Mouse (Mus musculus) lung, embryonic 15.5 days (tissue): ENCODE results near the gene Dnajb12. TPM values are rescaled to one million over a fixed set of nuclear protein-coding genes. Genes with fewer than 3 reads are reported as not detected.
A peak's percentile ranks its signal among the peaks of the same experiment; 100 is the strongest.
"Not testable (repeated sequence)": the region's sequence is repeated elsewhere in the genome, so short reads cannot be mapped to it uniquely, and the experiment has no call there.

ENCODE experiments used
- ATAC-seq: fragments of 200-750 bp; cut with Nextera tagmentation; 2 replicates; pipeline ENCODE4 v1.8.0; 2017; ENCODE audit warnings: moderate number of reproducible peaks, borderline replicate concordance; ENCODE audit not compliant: low FRiP score, low TSS enrichment; ENCODE audit errors: extremely low read depth
- H3K27ac ChIP-seq: fragments of 300-500 bp; sonication (generic); 2 replicates; pipeline ENCODE4 v1.5.1; 2015; ENCODE audit warnings: moderate library complexity, mild to moderate bottlenecking, inconsistent platforms
- H3K27me3 ChIP-seq: fragments of 300-500 bp; sonication (generic); 2 replicates; pipeline ENCODE4 v1.6.1; 2015; ENCODE audit warnings: inconsistent platforms
- H3K36me3 ChIP-seq: fragments of 300-500 bp; sonication (generic); 2 replicates; pipeline ENCODE4 v1.6.1; 2015; ENCODE audit warnings: inconsistent platforms
- H3K4me1 ChIP-seq: fragments of 300-500 bp; sonication (generic); 2 replicates; pipeline ENCODE4 v1.6.1; 2015; ENCODE audit warnings: inconsistent platforms
- H3K4me2 ChIP-seq: fragments of 300-500 bp; sonication (generic); 2 replicates; pipeline ENCODE4 v1.6.1; 2015; ENCODE audit warnings: inconsistent platforms, mild to moderate bottlenecking, moderate library complexity
- H3K4me3 ChIP-seq: fragments of 300-500 bp; sonication (generic); 2 replicates; pipeline ENCODE4 v1.5.1; 2015; ENCODE audit warnings: mild to moderate bottlenecking, inconsistent platforms
- H3K9ac ChIP-seq: fragments of 300-500 bp; sonication (generic); 2 replicates; pipeline ENCODE4 v1.6.1; 2015; ENCODE audit warnings: inconsistent platforms
- H3K9me3 ChIP-seq: fragments of 300-500 bp; sonication (generic); 2 replicates; pipeline ENCODE4 v1.6.1; 2016; ENCODE audit warnings: inconsistent platforms
- WGBS: fragments of 180-500 bp; shearing (Covaris S2); methylation state at CpG from one replicate; pipeline ENCODE4 v1.1.7; 2015; 5-methylcytosine and 5-hydroxymethylcytosine counted together
- polyA plus RNA-seq: library from polyadenylated mRNA; unstranded; fragments of >200 nt; fragmentation: Nextera tagmentation; extraction: Ambion mirVana; gene quantifications from 2 replicates; pipeline ENCODE4 v1.2.1, GENCODE M21; 2015

Dnajb12 gene
- polyA plus RNA-seq, 1 experiment from 2014 or later: 24.1 TPM

DNA sequence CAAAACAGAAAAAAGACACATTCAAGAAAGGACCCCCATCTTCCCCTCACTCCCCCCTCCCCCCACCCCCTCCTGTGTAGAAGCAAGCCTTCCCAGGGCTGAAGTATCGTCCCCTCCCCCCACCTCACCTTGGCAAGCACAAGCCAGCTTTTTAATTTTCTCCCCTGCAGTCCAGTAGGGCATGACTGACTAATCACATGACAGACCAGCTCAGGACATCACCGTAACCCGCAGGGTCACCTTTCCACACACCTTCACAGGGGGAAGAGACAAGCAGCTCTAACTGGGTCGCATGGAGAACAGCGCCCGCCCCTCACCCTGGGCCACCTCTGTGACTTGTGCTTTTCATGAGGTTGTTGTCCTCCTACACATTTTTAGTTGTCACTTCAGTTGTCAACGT lies 30.0 kb upstream of the Dnajb12 start:
- Histone ChIP-seq H3K9ac (no peak overlapping the region), H3K9me3 (no peaks in the 10 kb centered on the region), H3K27ac (no peak overlapping the region), H3K4me3 (no peak overlapping the region), H3K4me1 (no peaks in the 10 kb centered on the region), H3K4me2 (no peak overlapping the region), H3K36me3 (no peaks in the 10 kb centered on the region), H3K27me3 (no peaks in the 10 kb centered on the region)
- ATAC-seq: no peak; the same call in 1 of the 2 replicates
- 71% methylated on average over 7 of the region's 7 CpGs for WGBS

DNA sequence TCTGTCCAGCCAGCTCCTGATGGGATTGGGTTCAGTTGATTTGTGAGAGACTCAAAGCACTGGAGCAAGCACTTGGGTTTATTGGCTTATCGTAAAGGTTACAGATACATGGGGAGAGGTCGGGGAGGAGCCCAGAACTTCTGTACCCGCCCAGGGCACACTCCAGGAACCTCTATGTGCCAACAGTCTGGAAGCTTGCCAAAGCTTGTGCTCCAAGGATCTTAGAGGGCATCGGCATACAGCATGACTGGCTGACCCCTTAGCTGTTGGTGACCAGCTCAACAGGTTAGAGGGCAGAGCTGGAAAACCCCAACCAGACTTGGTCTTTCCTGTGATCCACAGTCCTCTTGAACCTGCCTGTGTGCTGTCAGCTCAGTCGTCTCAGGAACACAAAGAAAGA lies 22.2 kb upstream of the Dnajb12 start:
- no peak overlapping the region for H3K4me2 ChIP-seq
- no peak overlapping the region for H3K9ac ChIP-seq
- no peaks in the 10 kb centered on the region for H3K4me1 ChIP-seq
- WGBS: 78% methylated on average over 5 of the region's 5 CpGs
- no peak for ATAC-seq
- no peak overlapping the region for H3K27ac ChIP-seq
- H3K4me3 ChIP-seq: no peak overlapping the region
- H3K27me3 ChIP-seq: no peaks in the 10 kb centered on the region
- H3K36me3 ChIP-seq: no peaks in the 10 kb centered on the region
- H3K9me3 ChIP-seq: no peaks in the 10 kb centered on the region

- H3K27ac ChIP-seq: no peak overlapping the region
- H3K4me1 ChIP-seq: 0 out of 2 replicates have a peak, but pooled peaks cover 7% of the 10 kb centered on the region
- H3K4me2 ChIP-seq: no peak overlapping the region
- no peaks in the 10 kb centered on the region for H3K36me3 ChIP-seq
- no peak for ATAC-seq
- no peak overlapping the region for H3K4me3 ChIP-seq
- no peaks in the 10 kb centered on the region for H3K27me3 ChIP-seq
- 55% methylated on average over 9 of the region's 9 CpGs for WGBS
- no peak overlapping the region for H3K9ac ChIP-seq
- H3K9me3 ChIP-seq: no peaks in the 10 kb centered on the region
Observed at GRCm38 (mm10) chr10:59860684-59861083, 18.7 kb upstream of the Dnajb12 start.

DNA sequence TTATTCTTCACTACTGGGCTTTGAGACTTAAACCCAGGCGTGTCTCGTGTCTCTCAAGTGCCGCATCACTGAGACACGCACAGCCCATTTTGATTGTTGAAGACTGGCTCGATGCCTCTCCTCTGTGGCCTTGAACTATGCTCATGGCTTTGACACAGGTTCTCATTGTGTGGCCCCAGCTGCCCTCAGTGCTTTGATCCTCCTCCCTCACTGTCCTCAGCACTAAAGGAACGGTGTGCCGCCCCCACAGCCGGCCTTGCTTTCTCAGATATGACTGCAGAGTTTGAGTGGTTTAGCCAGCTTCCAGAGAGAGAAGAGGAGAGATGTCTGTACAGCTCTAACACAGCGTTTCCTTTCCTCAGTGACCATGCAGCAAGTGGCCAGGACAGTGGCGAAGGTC lies 18.2 kb upstream of the Dnajb12 start:
- 77% methylated on average over 10 of the region's 10 CpGs for WGBS
- H3K36me3 ChIP-seq: no peaks in the 10 kb centered on the region
- no peak overlapping the region for H3K4me3 ChIP-seq
- H3K4me1 ChIP-seq: 0 out of 2 replicates have a peak, but pooled peaks cover 7% of the 10 kb centered on the region
- no peak for ATAC-seq
- no peak overlapping the region for H3K4me2 ChIP-seq
- H3K9ac ChIP-seq: no peak overlapping the region
- H3K27ac ChIP-seq: no peak overlapping the region
- H3K9me3 ChIP-seq: no peaks in the 10 kb centered on the region
- H3K27me3 ChIP-seq: no peaks in the 10 kb centered on the region

DNA sequence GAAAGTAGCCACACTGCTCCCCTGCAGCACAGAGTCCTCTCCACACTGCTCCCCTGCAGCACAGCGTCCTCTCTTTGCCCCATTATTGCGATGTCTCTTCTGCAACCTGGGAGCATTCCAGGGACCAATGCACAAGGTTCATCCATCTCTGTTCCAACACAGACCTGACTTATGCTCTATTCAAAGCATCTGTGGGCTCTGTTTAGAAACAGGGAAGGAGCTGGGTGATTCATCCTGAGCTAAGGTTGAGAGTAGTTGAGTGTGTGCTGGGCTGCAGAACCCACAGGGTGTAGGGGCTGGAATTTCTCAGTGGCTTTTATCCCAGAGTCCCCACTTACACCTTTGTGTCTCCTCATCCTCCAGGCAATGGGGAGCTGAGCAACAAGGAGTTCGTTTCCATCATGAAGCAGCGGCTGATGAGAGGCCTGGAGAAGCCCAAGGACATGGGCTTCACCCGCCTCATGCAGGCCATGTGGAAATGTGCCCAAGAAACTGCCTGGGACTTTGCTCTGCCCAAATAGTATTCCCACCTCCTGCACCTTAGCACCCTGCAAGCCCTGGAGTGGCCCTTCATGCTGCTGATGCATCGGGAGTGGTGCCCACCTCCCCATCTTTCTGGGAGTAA lies 16.4 kb upstream of the Dnajb12 start:
- Histone ChIP-seq H3K4me2 (no peak overlapping the region), H3K27ac (no peak overlapping the region), H3K4me1 (0 out of 2 replicates have a peak, but pooled peaks cover 7% of the 10 kb centered on the region), H3K9me3 (no peaks in the 10 kb centered on the region), H3K4me3 (no peak overlapping the region), H3K27me3 (no peaks in the 10 kb centered on the region), H3K9ac (no peak overlapping the region), H3K36me3 (no peaks in the 10 kb centered on the region)
- ATAC-seq: no peak
- WGBS: 77% methylated on average over 6 of the region's 6 CpGs

GRCm38 (mm10) chr10:59863620-59864019 lies 15.7 kb upstream of the Dnajb12 start:
- ATAC-seq: no peak
- Histone ChIP-seq H3K36me3 (no peaks in the 10 kb centered on the region), H3K4me3 (no peak overlapping the region), H3K4me1 (0 out of 2 replicates have a peak, but pooled peaks cover 7% of the 10 kb centered on the region), H3K9me3 (no peaks in the 10 kb centered on the region), H3K27ac (no peak overlapping the region), H3K9ac (no peak overlapping the region), H3K27me3 (no peaks in the 10 kb centered on the region), H3K4me2 (no peak overlapping the region)
- WGBS: 44% methylated on average over 4 of the region's 4 CpGs

DNA sequence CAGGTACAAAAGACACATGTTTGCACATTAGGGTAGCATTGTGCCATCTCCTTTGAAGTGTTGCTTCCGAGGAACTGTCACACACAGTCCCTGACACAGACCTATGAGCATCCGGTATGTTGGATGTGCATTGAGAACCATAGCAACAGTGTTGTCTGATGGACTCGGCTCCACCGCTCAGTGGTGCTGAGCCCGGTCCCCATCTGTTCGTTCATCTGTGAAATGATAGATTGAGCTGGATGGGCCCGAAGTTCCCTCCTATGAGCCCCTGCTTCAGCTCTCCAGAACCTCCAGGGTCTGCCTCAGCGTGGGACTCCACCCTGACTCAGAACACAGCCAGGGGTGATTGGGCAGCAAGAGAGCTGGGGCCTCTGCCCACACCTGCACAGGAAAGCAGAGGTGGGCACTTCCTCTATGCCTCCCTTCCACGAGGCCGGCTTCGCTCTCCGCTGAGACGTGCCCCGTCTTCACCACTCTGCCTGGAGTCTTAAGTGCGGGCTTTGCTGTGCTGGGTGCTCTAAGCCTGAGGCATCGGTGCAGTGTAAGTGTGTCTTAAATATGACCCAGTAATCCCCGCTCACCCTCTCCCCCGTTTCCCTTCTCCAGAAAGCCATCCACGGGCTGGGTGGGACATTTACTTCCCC lies 15.0 kb upstream of the Dnajb12 start:
- Histone ChIP-seq H3K4me1 (0 out of 2 replicates have a peak, but pooled peaks cover 7% of the 10 kb centered on the region), H3K4me3 (no peak overlapping the region), H3K27me3 (no peaks in the 10 kb centered on the region), H3K9me3 (no peaks in the 10 kb centered on the region), H3K27ac (no peak overlapping the region), H3K9ac (no peak overlapping the region), H3K36me3 (no peaks in the 10 kb centered on the region), H3K4me2 (no peak overlapping the region)
- no peak for ATAC-seq
- 69% methylated on average over 19 of the region's 19 CpGs for WGBS

GRCm38 (mm10) chr10:59864884-59865726 lies 14.3 kb upstream of the Dnajb12 start:
- no peaks in the 10 kb centered on the region for H3K27me3 ChIP-seq

DNA sequence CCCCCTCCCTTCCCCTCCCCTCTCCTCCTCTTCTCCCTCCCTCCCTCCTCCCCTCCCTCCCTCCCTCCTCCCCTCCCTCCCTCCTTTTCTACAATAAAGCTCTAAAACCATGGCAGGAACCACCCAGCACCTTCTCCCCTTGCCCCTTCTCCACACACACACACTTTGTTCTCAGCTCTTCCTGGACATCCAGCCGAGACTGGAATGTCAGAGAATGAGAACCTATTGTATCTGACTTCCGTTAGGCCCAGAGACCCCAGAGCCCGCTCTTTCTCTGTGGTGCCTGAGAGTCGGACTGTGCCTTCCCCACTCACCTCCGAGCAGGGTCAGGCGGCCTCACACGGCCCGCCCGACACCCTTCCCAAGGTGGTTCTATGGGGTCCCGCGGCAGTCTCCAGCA lies 11.1 kb upstream of the Dnajb12 start:
- WGBS: 63% methylated on average over 11 of the region's 11 CpGs
- no peak overlapping the region for H3K4me2 ChIP-seq
- H3K36me3 ChIP-seq: no peaks in the 10 kb centered on the region
- no peak overlapping the region for H3K9ac ChIP-seq
- ATAC-seq: no peak
- no peaks in the 10 kb centered on the region for H3K9me3 ChIP-seq
- 0 out of 2 replicates have a peak, but pooled peaks cover 6% of the 10 kb centered on the region for H3K4me1 ChIP-seq
- H3K27ac ChIP-seq: no peak overlapping the region
- no peaks in the 10 kb centered on the region for H3K27me3 ChIP-seq
- H3K4me3 ChIP-seq: no peak overlapping the region

More at GRCm38 (mm10) chr10:59864884-59865726, 14.3 kb upstream of the Dnajb12 start:
- H3K9me3 ChIP-seq: no peaks in the 10 kb centered on the region
- H3K4me1 ChIP-seq: 0 out of 2 replicates have a peak, but pooled peaks cover 7% of the 10 kb centered on the region
- H3K36me3 ChIP-seq: no peaks in the 10 kb centered on the region
- ATAC-seq: no peak
- no peak overlapping the region for H3K4me2 ChIP-seq
- H3K27ac ChIP-seq: no peak overlapping the region
- 34% methylated on average over 13 of the region's 13 CpGs for WGBS
- H3K9ac ChIP-seq: no peak overlapping the region
- H3K4me3 ChIP-seq: no peak overlapping the region

DNA sequence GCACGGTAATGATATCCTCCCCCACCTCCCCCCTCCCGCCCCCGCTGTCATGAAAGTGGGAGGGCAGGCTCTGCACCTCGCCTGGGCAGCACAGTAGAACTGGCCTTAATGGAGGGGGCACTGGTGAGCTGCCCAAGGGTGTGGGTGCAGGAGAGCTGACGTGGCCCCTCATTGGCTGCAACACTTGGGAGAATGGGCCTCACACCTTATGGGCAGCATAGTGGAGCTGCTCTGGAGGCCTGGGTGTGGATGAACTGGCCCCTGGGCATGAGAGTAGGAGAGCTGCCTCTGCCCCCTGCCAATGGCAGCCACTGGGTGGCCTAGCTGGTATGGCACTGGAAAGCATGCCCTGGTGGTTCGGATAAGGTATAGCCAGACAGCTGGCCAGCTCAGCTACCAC lies 9.3 kb upstream of the Dnajb12 start:
- Histone ChIP-seq H3K27ac (no peak overlapping the region), H3K4me3 (no peak overlapping the region), H3K4me1 (no peaks in the 10 kb centered on the region), H3K27me3 (no peaks in the 10 kb centered on the region), H3K9ac (no peak overlapping the region), H3K4me2 (no peak overlapping the region), H3K9me3 (no peaks in the 10 kb centered on the region), H3K36me3 (no peaks in the 10 kb centered on the region)
- ATAC-seq: peak; percentile 28; the same call in 1 of the 2 replicates
- 81% methylated on average over 6 of the region's 6 CpGs for WGBS

GRCm38 (mm10) chr10:59872651-59873050 lies 6.7 kb upstream of the Dnajb12 start:
- not testable (repeated sequence) for H3K36me3 ChIP-seq, ATAC-seq, H3K4me1 ChIP-seq, H3K4me3 ChIP-seq, H3K27me3 ChIP-seq, H3K27ac ChIP-seq, H3K9ac ChIP-seq, H3K9me3 ChIP-seq, H3K4me2 ChIP-seq
- WGBS: 80% methylated on average over 4 of the region's 4 CpGs

- Histone ChIP-seq H3K9me3 (no peaks in the 10 kb centered on the region), H3K9ac (no peak overlapping the region), H3K4me1 (no peaks in the 10 kb centered on the region), H3K4me3 (no peak overlapping the region), H3K27ac (no peak overlapping the region), H3K36me3 (no peaks in the 10 kb centered on the region), H3K4me2 (no peak overlapping the region), H3K27me3 (no peaks in the 10 kb centered on the region)
- ATAC-seq: no peak
- WGBS: 84% methylated on average over 5 of the region's 5 CpGs
Observed at GRCm38 (mm10) chr10:59873206-59873605, 6.2 kb upstream of the Dnajb12 start.
